Mouse (Mus musculus): Measurements from ENCODE around the gene Gm10491. TPM values are rescaled to one million over a fixed set of nuclear protein-coding genes. Genes with fewer than 3 reads are reported as not detected.
A peak's percentile ranks its signal among the peaks of the same experiment; 100 is the strongest.

Gene Gm10491
- total and polyA plus RNA-seq, 2 experiments = not detected

GRCm38 (mm10) chrX:7898880-7899874 is 8.5 kb downstream of the Gm10491 start, which contains the start of the genes Pqbp1 and Timm17b:
Gene Pqbp1, minus strand, starts transcription at chrX:7899269.
Gene Timm17b, plus strand, starts transcription at chrX:7899357.
- peak; percentile 91 for DNase-seq (ENCODE audit: extremely low read depth, low read depth, low spot score)
- H3K36me3 ChIP-seq (ENCODE audit: control insufficient read depth, insufficient read depth, low read length) = peaks cover 5% of the 10 kb centered on the region

DNA sequence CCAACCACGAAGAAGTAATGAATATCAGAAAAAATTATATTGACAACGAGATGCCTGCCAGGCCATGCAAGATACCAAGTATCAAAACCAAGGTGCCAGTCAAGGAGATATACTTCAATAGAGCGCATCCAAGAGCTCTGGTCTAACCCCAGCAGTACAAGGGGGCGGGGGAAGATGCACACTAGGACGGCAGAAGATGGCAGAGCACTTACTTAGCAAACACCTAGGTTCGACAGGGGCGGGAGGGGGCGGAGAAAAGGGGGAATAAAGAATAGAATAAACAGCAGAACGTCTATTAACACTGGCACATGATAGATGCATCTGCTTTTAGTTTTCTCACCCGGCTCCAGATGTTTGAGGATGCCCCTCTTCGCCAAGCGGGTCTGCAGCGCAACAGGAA is 9.4 kb downstream of the Gm10491 start:
- TF ChIP-seq POLR2A (IDR thresholded peaks at IDR 0.05; ENCODE audit: extremely low read depth, insufficient read depth, low read length) = no peak
- no peak for TF ChIP-seq CTCF (IDR thresholded peaks at IDR 0.05; ENCODE audit: low read depth, low read length)
- DNase-seq (ENCODE audit: extremely low read depth, low read depth, low spot score) = peak; percentile 5
- peaks cover 2% of the 10 kb centered on the region; the same call in 1 of the 2 replicates for H3K79me2 ChIP-seq (ENCODE audit: control insufficient read depth, insufficient read depth, low read length)
- H3K27me3 ChIP-seq (ENCODE audit: control insufficient read depth, insufficient read depth, low read length) = no peaks in the 10 kb centered on the region
- peak overlapping the region; percentile 88 for H3K27ac ChIP-seq (replicated peaks; ENCODE audit: insufficient read depth, low read depth, low read length)
- 9% methylated on average over 13 of the region's 13 CpGs for WGBS
- peak overlapping the region; percentile 72 for H3K9ac ChIP-seq (ENCODE audit: low read depth, low read length)
- peak overlapping the region; percentile 59 for H3K4me3 ChIP-seq (ENCODE audit: insufficient read depth, low read depth, low read length)
- H3K4me1 ChIP-seq (ENCODE audit: control insufficient read depth, insufficient read depth, low read length) = no peaks in the 10 kb centered on the region; the same call in 1 of the 2 replicates
- H3K36me3 ChIP-seq (ENCODE audit: control insufficient read depth, insufficient read depth, low read length) = peaks cover 6% of the 10 kb centered on the region

More at GRCm38 (mm10) chrX:7898880-7899874, 8.5 kb downstream of the Gm10491 start, which contains the start of the genes Pqbp1 and Timm17b:
- Histone ChIP-seq H3K9ac (ENCODE audit: low read depth, low read length) (peak within 1 kb of the TSS; percentile 95), H3K27ac (replicated peaks; ENCODE audit: insufficient read depth, low read depth, low read length) (peak within 1 kb of the TSS; percentile 94), H3K79me2 (ENCODE audit: control insufficient read depth, insufficient read depth, low read length) (peaks cover 2% of the 10 kb centered on the region; the same call in 1 of the 2 replicates), H3K4me3 (ENCODE audit: insufficient read depth, low read depth, low read length) (peak within 1 kb of the TSS; percentile 93), H3K4me1 (ENCODE audit: control insufficient read depth, insufficient read depth, low read length) (no peaks in the 10 kb centered on the region; the same call in 1 of the 2 replicates), H3K27me3 (ENCODE audit: control insufficient read depth, insufficient read depth, low read length) (no peaks in the 10 kb centered on the region)
- WGBS = under 1% methylated on average over 59 of the region's 62 CpGs
- TF ChIP-seq CTCF (IDR thresholded peaks at IDR 0.05; ENCODE audit: low read depth, low read length) = no peak
- 0 out of 2 replicates have a peak, but pooled peaks have one; percentile 27 for TF ChIP-seq POLR2A (IDR thresholded peaks at IDR 0.05; ENCODE audit: extremely low read depth, insufficient read depth, low read length)

GRCm38 (mm10) chrX:7883841-7884567 is 23.6 kb downstream of the Gm10491 start, which contains the start of gene Slc35a2:
Gene Slc35a2, plus strand, starts transcription at chrX:7884028.
- TF ChIP-seq POLR2A (IDR thresholded peaks at IDR 0.05; ENCODE audit: extremely low read depth, insufficient read depth, low read length) = peak; percentile 35; the same call in 1 of the 2 replicates
- no peak for TF ChIP-seq CTCF (IDR thresholded peaks at IDR 0.05; ENCODE audit: low read depth, low read length)

DNA sequence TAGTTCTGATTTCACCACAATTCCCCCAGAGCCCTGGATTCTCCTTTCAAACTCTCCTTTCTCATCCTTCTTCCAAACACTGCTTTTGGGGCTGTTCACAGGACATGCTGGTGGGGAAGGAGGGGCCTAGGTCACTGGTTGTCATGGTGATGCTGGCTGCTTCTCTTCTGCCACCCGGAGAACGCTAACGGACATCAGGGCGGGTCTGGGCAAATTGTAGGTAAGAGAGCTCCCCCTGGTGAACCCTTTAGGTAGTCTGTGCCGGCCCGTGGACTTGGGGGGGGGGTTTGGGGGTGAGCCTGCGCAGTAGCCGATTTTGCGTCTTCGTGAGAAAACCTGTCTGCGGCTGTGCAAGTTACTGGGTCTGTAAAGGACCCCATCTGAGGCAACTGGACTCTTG is 27.8 kb downstream of the Gm10491 start:
- 0 out of 2 replicates have a peak overlapping the region, but pooled peaks have one; percentile 28 for H3K9ac ChIP-seq (ENCODE audit: low read depth, low read length)
- no peak overlapping the region for H3K4me3 ChIP-seq (ENCODE audit: insufficient read depth, low read depth, low read length)
- no peak overlapping the region for H3K27ac ChIP-seq (replicated peaks; ENCODE audit: insufficient read depth, low read depth, low read length)
- H3K36me3 ChIP-seq (ENCODE audit: control insufficient read depth, insufficient read depth, low read length) = no peaks in the 10 kb centered on the region; the same call in 1 of the 2 replicates
- peaks cover 5% of the 10 kb centered on the region; the same call in 1 of the 2 replicates for H3K79me2 ChIP-seq (ENCODE audit: control insufficient read depth, insufficient read depth, low read length)
- no peak for TF ChIP-seq POLR2A (IDR thresholded peaks at IDR 0.05; ENCODE audit: extremely low read depth, insufficient read depth, low read length)
- TF ChIP-seq CTCF (IDR thresholded peaks at IDR 0.05; ENCODE audit: low read depth, low read length) = peak; percentile 57
- WGBS = 2% methylated on average over 11 of the region's 11 CpGs
- no peaks in the 10 kb centered on the region for H3K4me1 ChIP-seq (ENCODE audit: control insufficient read depth, insufficient read depth, low read length)
- DNase-seq (ENCODE audit: extremely low read depth, low read depth, low spot score) = peak; percentile 61
- no peaks in the 10 kb centered on the region for H3K27me3 ChIP-seq (ENCODE audit: control insufficient read depth, insufficient read depth, low read length)

More at GRCm38 (mm10) chrX:7883841-7884567, 23.6 kb downstream of the Gm10491 start, which contains the start of gene Slc35a2:
- Histone ChIP-seq H3K36me3 (ENCODE audit: control insufficient read depth, insufficient read depth, low read length) (peaks cover 1% of the 10 kb centered on the region; the same call in 1 of the 2 replicates), H3K27me3 (ENCODE audit: control insufficient read depth, insufficient read depth, low read length) (no peaks in the 10 kb centered on the region), H3K27ac (replicated peaks; ENCODE audit: insufficient read depth, low read depth, low read length) (peak within 1 kb of the TSS; percentile 84), H3K4me3 (ENCODE audit: insufficient read depth, low read depth, low read length) (peak within 1 kb of the TSS; percentile 88), H3K79me2 (ENCODE audit: control insufficient read depth, insufficient read depth, low read length) (peaks cover 6% of the 10 kb centered on the region; the same call in 1 of the 2 replicates), H3K4me1 (ENCODE audit: control insufficient read depth, insufficient read depth, low read length) (no peaks in the 10 kb centered on the region), H3K9ac (ENCODE audit: low read depth, low read length) (peak within 1 kb of the TSS; percentile 72)
- under 1% methylated on average over 46 of the region's 49 CpGs for WGBS
- DNase-seq (ENCODE audit: extremely low read depth, low read depth, low spot score) = peak; percentile 93

GRCm38 (mm10) chrX:7878495-7878894 is 29.1 kb downstream of the Gm10491 start:
- no peak for DNase-seq (ENCODE audit: extremely low read depth, low read depth, low spot score)
- peak overlapping the region; percentile 62; the same call in 1 of the 2 replicates for H3K4me3 ChIP-seq (ENCODE audit: insufficient read depth, low read depth, low read length)
- TF ChIP-seq CTCF (IDR thresholded peaks at IDR 0.05; ENCODE audit: low read depth, low read length) = no peak
- TF ChIP-seq POLR2A (IDR thresholded peaks at IDR 0.05; ENCODE audit: extremely low read depth, insufficient read depth, low read length) = no peak
- H3K27ac ChIP-seq (replicated peaks; ENCODE audit: insufficient read depth, low read depth, low read length) = no peak overlapping the region; the same call in 1 of the 2 replicates
- H3K9ac ChIP-seq (ENCODE audit: low read depth, low read length) = peak overlapping the region; percentile 68
- no peaks in the 10 kb centered on the region for H3K27me3 ChIP-seq (ENCODE audit: control insufficient read depth, insufficient read depth, low read length)
- H3K36me3 ChIP-seq (ENCODE audit: control insufficient read depth, insufficient read depth, low read length) = no peaks in the 10 kb centered on the region; the same call in 1 of the 2 replicates
- WGBS = under 1% methylated on average over 21 of the region's 21 CpGs
- H3K4me1 ChIP-seq (ENCODE audit: control insufficient read depth, insufficient read depth, low read length) = no peaks in the 10 kb centered on the region
- H3K79me2 ChIP-seq (ENCODE audit: control insufficient read depth, insufficient read depth, low read length) = no peaks in the 10 kb centered on the region

Measured in liver, adult 2 months (tissue).